Mouse (Mus musculus): ENCODE measurements around the gene Tyw1.

Gene Tyw1

DNA sequence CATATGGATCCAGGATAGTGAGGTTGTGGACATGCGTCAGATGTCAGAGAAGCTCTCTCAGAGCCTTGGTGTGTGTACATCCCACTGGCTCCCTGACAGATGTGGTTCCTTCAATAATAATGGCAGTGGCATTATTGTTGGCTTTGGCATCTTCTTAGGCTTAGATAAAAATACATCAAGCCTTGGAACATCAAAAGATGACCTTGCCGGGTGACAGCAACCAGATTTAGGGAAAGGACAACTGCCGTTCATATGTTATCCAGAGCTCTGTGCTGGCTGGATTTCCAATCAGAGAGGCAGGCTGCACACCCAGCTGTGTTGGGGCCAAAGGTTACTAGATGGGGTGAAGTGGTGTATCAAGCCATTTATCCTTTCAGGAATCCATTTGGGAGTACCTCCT is 120.0 kb downstream of the Tyw1 start:
- DNase-seq (ENCODE audit: extremely low read depth, insufficient read length, low spot score) = no peak

DNA sequence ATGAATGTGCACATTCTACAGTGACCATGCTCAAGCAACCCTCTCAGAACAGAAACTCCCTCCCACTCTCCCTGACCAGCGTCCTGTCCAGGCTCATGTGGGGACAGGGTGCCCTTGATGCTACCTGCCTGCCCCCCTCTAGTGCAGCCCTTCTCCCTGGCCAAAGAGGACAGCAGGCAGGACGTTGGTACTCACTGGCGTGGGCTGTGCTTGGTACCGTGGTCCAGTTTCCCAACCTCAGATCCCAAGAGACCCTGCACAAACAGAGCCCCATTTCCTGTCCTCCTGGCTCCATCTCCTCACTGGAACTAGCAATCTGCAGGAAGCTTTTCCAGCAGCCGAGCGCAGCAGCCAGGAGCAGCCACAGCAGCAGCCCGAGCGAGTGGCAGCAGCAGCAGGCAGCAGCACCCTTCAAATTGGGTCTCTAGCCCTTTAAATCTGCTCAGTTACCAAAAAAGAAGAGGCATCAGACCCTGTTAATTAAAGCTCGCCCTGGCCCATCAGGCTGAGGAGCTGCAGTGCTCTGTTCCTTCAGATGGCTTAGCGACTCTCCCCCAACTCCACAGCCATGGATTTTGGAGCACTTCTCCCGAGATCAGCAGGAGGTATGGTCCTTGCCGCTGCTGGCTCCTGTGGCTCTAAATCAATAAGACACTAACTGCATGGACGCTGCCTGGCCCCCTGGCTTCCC is 128.9 kb downstream of the Tyw1 start, which contains the start of gene A330070K13Rik:
TSS of gene A330070K13Rik (minus strand) at position 410 of the 691 bp plus-strand sequence.
- DNase-seq (ENCODE audit: extremely low read depth, insufficient read length, low spot score) = peak; percentile 21

DNA sequence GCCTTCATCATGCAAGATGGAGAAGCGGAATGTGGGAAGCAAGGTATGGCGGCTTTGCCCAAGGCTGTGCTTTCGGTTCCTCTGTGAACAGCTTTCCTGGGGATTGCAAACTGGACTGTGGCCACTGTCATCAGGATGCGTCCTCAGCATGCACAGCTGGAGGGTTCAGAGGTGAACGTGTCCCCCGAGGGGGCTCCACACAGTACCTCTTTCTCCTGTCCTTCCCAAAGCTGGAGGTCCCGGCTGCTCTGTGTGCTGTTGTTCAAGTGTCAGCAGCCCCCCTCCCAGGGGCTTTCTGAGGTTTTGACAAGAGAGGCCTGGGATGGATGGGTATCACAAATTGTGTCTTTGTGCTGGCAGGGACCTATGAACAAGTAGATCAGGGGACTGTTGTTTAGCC is 131.0 kb downstream of the Tyw1 start:
- no peak for DNase-seq (ENCODE audit: extremely low read depth, insufficient read length, low spot score)

Data from 3134 (cell line).